Mouse (Mus musculus) embryonic fibroblast, embryonic 13.5 days (primary cell): Measurements from ENCODE around the gene Slc16a11.
A peak's percentile ranks its signal among the peaks of the same experiment; 100 is the strongest.

ENCODE experiments used
- CTCF ChIP-seq: IDR thresholded peaks from 2 replicates; pipeline ENCODE4 v1.5.1; 2011; ENCODE audit warnings: mild to moderate bottlenecking, control low read depth, low read length, moderate library complexity, borderline replicate concordance; ENCODE audit not compliant: insufficient read depth
- POLR2A ChIP-seq: IDR thresholded peaks from 2 replicates; pipeline ENCODE4 v1.6.1; 2011; ENCODE audit warnings: low read depth, mild to moderate bottlenecking, control low read depth, low read length, moderate library complexity

DNA sequence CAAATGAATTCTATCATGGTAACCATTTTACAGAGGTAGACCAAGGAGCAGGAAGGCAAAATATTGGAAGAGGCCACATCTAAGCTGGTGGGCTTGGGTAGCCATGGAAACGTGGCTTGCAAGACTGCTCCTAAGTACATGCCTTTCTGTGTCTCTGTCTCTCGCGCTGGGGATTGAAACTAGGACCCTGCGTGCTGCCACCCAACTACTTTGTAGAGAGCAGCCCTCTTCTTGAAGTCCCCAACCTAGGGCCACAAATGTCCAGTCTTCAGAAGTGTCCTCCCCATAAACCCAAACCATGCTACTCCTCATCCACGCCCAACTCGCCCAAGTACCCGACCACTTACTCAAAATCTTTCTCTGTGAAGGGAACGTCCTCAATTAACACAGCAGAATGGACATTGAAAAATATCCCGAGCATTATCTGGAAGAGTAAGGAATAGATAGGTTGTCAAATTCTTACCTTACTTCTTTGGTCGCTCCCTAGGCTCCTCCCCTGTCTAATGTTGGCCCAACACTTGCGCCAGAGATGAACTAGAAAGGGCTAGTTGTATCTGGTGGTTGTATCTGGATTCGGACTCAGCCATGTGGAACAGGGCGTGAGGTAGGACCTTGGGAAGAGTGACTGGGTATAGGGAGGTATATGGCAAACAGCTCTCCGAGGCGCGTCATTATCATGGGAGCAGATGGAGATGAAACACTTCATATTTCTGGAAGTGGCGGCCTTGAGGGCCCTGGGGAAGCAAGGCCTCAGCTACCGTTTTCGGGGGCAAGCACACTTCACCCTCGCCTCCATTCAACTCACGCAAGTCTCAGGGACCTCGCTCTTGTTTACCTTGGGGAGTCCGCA lies 26.3 kb downstream of the Slc16a11 start:
- TF ChIP-seq POLR2A (0 out of 2 replicates have a peak, but pooled peaks have one; percentile 36), CTCF (no peak)
